Mouse (Mus musculus): Measurements from ENCODE around the gene Plac9a.
"Not testable (repeated sequence)": the region's sequence is repeated elsewhere in the genome, so short reads cannot be mapped to it uniquely, and the experiment has no call there.

Plac9a gene

DNA sequence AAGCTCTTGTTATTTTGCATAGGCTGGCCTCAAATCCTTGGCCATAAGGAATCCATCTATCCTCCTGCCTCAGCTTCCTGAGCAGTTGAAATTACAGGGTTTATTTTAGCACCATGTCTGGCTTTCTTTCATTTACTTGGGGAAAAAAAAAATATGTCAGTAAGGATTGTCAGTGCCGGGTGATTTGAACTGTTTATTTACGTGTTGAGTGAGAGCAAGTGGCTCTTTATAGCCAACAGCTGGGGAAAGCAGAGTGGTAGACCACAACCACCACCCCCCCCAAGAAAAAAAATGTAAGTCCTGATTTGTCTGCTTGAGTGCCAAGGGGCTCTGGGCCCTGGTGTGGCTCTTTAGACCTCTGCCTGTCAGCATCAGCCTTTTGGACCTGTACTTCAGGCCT, 39.2 kb downstream of the Plac9a start:
- DNase-seq = no peak

DNA sequence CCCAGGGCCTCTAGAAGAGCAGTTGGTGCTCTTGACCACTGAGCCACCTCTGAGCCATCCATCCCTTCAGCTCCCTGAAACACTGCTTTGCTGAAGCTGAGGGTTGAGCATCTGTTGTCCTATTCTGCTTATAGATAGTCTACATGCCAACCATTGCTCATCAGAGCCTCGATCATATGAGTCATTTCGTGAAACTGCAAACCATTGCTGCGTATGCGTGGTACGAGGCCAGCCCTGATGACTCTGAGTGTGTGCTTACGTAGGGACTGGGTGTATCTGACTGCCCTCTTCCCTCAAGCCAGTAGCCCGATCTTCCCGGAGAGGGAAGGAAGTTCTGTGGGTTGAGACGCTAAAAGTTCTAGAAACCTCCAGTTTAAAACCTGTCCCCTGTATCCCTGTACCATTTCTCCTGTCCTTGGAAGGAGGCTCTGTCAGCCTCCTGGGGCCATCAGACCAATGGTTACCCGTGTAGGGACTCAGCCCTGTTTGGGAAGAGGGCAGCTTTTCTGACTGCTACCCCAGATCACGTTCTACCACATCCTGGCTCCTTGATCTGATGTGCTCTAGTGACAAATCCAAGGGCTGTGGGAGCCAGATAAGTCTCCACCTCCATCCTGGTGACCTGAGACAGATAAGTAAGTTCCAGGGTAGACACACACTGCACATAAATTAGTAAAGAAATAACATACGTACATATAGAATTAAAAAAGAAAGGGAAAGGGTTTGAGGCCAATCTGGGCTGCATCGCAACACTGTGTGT, 40.9 kb downstream of the Plac9a start:
- DNase-seq = no peak

DNA sequence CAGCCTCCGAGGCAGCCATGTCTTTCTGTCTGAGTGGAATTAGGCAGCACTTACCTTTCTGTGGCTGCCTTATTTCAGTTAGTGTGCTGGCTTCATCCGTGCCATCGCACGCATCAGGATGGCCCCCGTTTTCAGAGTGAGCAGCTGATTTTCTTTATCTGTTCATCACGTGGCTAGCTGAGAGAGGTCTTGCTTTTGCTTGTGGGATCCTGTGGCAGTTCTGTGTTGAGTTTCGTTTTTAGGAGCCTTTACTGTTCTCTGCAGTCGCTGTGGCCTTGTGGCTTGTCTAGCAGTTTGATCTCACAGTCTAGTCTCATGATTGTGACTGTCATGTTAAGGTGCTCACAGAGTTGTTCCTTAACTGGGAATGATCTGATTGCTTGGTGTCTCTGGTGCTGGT, 45.0 kb downstream of the Plac9a start:
- DNase-seq = no peak

DNA sequence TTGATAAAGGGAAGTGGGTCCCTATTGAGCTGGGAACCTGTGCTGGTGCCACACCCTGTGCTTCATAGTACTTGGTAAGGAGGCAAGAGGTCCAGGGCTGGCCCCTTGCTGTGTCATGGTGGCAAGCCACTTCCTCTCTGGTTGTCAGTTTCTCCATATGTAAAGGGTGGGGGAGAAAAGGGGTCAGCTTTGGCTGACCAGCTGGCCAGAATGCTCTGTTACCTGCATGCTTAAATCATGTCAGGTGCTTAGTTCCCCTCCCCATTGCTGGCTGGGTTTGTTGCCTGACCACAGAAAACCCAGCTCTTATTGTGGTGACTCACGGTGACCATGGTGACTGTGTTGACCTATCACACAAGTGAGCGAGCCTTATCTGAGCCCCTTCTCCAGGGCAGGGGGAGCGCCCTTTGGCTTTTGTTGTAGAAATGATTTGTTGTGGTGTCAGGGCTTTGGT, 45.7 kb downstream of the Plac9a start:
- no peak for DNase-seq

DNA sequence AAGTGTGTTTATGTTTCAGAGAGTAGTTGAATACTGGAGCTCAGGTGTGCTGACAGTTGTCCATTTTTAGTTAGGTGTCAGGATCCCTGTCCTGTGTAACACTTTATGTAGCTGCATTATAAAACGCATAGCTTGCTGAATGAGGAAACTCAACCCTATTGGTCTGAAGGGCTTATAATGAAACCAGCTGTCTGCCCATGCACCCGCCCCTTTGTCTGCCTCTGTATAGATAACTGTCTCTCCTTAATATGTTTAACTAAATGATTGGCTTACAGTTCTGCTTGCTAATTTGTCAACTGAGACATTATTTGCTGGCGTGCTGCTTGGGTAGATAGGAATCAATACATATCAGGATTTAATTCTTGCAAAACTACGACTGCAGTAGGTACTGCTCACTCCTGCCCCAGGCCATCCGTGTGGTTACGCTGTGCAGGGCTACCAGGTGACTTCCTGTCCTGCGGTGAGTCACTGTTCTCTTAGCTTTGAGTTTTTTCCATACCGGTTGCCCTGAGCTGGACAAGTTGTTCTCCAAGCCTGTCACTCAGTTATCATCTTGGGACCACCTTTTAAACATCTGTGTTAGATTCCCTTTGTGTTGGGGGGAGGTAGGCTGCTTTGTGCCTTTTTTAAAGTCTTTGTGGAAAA, 47.5 kb downstream of the Plac9a start:
- DNase-seq = no peak

DNA sequence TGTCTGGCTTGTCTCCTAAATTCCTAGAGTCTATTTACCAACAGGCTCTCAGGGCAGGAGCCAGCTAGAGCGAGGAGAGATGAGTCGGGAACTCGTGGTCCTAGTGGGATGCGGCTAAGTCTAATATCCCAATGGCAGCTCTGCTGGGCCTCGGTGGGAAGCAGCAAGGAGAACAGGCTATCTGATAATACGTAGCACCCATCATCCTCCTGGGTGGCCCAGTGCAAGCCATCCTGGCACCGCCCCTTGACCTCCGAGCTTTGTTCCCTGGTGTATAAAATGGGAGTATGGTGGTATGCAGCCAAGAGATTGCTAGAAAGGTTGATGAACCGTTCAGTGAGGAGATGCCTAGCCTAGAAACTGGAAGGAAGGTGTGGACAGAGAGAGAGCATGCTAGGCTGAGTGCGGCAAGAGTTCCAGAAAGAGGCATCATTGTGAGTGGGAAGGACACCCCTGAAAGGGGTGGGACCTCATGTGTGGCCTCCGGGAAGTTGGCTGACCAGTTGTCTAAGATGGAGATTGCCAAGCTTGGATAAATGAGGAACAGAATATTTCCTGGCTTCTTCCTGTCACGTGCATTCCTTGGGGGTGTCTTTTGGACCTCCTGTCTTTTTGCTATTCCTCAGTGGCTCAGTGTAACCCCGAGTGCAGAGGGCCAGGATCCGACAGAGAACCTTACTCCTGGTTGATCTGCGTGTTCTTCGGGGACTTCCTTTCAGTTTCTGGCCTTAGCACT, 49.0 kb downstream of the Plac9a start:
- DNase-seq = no peak

DNA sequence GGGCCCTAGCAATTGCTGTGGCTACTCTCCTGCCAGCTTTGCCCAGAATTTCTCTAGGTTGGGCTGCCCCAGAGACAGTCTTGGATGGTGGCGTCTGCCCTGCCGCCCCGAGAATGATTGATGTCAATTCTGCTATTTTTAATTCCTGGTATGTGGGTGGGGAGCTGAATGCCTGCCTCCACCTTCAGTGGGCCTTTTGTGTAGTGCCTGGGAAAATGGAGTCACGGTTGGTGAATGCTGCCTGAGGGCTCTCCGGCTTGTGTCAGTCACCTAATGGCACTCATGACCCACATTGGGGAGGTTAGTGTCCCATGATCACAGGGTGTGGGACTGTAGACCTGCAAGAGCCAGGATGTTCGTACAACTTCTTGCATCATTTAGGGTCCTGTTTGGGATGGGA, 49.6 kb downstream of the Plac9a start:
- no peak for DNase-seq

DNA sequence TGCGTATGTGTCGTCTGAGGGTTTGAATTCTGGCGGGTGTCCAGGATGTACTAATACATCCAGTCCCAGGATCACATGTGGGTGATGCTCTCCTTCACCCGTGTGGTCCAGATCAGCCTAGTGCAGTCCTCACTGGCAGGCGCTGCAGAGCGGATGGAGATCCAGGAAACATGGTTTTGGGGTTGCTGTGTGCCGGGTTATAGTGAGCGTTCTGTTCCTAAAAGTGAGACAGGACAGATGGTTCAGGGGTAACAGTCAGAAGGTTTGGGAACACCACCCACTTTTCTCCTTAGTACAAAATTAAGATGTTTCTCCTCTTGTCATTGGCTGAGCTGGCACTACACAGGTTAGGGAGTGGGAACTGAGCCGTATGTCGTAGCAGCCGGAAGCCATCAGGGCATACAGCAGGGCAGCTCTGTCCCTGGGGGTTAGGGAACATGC, 50.8 kb downstream of the Plac9a start:
- DNase-seq = no peak

DNA sequence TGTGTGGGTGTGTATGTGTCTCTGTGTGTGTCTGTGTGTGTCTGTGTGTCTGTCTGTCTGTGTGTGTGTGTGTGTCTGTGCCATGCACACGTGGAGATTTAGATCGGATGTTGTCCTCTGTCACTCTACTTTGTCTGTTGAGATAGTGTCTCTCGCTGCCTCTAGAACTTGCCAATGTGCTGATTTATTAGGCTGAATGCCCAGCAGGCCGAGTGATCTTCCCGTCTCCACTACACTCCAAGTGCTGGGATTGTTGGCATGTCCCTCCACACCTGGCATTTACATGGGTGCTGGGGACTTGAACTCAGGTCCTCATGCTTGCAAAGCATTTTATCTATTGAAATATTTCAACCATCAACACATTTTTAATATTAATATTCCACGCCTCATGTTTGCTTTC, 51.7 kb downstream of the Plac9a start:
- no peak for DNase-seq

DNA sequence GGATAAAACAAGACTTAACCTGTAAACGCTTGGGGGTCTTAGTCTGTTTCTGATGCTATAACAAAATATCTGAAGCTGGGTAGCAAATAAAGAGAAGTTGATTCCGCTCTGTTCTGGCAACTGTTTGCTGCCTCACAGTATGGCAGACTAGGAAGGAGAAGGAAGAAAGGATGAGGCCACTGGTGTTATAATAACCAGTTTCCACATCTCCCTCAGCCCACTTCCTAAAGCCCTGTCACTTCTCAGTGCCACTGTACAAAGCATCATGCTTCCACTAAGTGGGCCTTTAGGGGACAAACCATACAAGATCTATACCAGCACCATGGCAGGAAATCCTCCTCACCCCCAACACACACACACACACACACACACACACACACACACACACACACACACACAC, 52.5 kb downstream of the Plac9a start:
- no peak for DNase-seq

DNA sequence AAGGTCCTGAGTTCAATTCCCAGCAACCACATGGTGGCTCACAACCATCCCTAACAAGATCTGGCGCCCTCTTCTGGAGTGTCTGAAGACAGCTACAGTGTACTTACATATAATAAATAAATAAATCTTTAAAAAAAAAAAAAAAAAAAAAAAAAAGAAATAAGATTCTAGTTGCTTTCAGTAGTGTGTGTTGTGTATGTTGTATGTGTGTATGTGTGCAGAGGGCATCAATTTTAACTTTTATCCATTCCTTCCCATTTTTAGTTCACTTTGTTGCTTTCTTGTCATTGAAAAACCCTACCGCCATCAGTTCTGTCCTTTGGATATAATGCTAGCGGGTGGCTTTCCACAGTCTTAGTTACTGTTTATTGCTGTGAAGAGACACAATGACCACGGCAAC, 54.2 kb downstream of the Plac9a start:
- DNase-seq = not testable (repeated sequence)

DNA sequence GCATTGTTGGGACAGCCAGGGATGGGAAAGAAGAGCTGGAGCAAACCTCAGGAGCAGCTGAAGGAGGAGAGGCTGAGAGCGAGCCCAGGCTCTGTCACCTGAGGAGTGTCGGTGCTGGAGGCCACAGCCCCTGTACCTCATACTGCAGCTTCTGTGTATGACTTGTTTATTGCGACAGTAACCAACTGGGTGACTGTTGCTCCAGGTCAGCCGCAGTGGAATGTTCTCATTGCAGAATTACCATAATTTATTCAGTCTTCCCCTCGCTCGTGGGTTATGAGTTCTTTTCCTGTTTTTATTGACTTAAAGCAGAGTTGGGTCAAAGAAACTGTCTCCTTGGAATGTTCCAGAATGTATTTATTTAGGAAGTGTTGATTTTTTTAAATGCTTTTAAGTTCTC, 54.7 kb downstream of the Plac9a start:
- DNase-seq = peak; percentile 77

DNA sequence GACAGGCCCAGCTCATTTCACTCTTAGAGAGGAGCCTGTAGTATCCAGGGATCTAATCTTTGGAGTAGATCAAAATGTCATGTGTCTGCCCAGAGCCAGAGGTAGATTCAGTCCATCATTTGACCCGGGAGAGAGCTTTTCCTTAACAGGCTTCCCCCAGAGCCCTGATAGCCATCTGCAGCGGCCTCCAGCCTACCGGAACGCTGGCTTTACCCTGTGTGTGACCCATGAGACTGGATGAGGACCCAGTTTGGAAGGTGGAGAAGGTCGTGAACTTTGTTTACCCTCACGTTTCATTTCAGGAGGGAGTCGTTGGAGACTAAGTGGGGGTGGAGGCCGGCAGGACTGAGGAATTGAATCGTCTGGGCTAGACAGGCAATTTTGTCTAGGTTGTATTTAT, 55.2 kb downstream of the Plac9a start:
- no peak for DNase-seq

DNA sequence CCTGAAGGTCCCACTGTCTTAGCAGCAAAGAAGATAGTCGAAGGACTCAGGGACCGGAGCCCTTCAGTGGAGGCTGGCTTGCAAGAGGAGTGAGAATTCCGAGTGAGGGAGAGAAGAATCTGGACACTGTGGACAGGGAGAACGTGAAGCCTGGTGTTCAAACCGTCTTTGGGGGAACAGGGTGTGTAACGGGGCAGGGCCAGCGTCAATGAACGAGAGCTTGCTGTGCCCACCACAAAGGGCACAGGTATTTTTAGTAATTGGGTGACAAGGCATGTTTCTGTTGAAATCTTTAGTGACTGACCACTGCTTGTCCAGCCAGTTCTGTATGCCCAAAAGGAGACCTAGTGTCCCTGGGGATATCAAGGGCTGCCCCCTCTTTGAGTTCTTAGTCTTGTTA, 56.4 kb downstream of the Plac9a start:
- DNase-seq = no peak

DNA sequence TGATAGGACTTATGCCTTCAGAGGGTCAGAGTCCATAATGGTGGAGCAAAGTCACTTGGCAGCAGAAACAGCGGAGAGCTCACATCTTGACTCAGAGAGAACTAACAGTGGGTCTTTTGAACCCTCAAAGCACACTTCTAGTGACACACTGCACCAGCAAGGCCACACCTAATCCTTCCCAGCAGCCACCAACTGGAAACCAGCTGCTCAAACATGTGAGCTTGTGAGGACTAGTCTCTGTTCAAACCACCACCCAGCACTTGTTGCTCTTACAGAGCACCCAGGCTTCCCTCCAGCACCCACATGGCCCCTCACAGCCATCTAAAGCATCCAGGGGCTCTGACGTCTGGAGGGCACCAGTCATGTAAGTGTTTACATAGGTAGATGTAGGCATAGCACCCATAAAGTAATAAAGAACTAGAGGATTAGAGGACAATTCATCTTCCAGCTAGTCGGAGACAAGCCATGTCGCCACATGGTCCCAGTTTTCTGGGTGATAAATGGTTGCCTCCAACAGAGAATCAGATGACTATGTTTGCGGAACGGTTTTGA, 57.0 kb downstream of the Plac9a start:
- no peak for DNase-seq

DNA sequence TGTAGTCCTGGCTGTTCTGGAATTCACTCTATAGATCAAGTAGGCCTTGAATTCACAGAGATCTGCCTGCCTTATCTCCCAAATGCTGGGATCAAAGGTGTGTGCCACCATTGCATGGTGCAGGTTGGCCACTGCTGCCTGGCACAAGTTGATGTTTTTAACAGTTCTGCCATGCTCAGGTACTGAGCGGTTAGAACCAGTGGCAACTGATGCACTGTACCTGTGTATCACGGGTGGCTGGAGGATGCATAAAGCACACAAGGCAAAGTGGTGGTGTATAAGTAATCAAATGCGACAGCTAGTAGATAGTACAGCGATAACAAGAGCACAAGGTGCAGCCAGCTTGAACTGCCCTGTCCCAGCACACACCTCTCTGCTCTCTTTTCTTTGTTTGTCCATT, 58.5 kb downstream of the Plac9a start:
- no peak for DNase-seq

DNA sequence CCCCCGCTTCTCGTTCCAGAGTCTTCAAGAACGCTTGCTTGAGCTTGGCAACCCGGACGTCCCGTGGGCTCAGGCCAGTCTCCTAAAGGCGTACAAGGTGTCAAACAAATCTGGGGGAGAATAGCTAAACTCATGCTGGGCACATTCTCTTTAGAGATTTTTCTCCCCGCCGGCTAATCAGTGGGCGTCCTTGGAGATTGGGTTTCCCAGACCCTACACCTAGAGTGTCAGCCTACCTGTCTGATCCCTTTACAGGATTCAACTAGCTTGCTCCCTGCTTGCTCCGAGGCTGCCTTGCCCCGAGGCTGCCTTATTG, 60.3 kb downstream of the Plac9a start:
- DNase-seq = no peak

DNA sequence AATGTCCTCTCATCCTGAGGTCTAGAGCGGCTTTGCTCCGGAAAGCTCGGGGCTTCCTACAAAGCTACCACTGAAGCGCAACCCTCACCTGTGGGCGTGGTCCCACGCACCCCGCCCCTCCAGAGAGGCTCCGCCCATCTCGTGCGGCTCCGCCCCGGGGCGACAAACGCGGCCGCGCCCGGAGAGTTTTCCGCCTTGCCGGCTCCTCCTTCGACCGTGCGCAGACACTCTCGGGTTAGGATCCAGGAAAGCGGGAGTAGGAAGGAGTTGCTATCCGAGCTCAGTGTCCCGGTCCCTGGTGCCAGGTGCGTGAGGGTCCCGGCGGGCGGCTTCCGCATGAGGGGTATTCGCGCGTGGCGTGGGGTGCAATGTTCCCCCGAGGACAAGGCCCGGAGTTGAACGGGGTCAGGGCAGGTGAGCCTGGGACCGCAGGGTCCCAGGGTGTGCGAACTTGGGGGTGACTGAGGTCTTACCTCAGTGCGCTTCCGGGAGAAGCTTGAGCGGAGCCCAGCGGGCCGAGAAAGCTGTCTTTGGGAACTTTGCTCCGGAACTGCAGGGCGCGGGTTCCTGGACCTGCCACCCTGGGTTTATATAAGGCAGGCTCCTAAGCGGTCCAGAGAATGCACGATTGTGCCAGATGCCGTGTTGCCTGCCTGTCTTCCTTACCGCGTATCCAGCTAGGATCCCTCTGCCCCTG, 60.8 kb downstream of the Plac9a start, which contains the start of gene Anxa11:
Gene Anxa11, plus strand, starts transcription at position 166 of the 697 bp plus-strand sequence.
- DNase-seq = peak; percentile 94

DNA sequence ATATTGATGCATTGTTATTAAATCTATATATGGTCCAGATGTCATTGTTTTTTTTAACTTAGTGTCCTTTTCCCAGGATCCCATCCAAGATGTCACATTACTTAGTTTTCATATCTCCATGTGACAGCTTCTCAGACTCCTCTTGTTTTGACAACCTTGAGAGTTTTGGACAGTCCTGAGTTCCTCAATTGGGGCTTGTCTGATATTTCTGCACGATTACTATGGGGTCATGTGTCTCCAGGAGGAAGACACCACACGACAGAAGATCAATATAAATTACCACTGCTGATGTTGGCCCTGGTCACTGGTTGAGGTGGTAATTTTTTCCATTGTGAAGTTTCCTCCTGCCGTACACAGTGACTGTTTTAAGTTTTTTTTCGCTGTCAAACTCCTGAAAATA, 61.3 kb downstream of the Plac9a start:
- DNase-seq = no peak

DNA sequence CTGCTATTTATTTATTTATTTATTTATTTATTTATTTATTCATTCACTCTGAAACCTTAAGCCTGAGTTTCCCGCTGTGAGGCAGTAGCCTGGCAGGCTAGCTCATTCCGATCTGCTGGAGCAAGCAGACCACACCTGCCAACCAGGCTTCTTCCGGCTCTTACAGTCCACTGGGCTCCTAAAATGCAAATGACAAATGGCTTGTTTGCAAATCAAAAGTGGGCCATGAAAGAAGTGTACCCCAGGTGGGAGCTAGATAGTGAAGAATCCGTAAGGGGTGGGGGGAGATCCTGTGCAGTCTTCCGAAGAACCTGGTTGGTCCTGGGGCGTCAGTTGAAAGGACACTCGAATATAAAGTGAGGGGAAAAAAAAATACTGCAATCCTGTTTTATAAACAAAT, 61.9 kb downstream of the Plac9a start:
- no peak for DNase-seq

DNA sequence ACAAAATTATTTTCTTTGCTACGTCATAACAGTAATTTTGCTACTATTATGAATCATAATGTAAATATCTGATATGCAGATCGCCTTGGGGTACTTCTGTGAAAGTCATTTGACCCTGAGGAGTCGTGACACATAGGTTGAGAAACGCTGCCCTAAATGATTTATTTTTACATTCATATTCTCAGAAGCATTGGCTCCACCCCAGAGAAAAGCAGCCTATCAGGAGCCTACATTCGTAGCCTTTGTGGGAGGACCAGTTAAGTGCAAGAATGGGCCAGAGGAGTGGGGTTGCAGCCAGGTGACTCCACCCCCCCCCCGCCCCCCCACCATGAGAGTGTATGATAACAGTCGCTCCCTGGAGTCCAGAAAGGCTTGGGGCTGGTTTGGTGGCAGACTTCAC, 63.1 kb downstream of the Plac9a start:
- no peak for DNase-seq

DNA sequence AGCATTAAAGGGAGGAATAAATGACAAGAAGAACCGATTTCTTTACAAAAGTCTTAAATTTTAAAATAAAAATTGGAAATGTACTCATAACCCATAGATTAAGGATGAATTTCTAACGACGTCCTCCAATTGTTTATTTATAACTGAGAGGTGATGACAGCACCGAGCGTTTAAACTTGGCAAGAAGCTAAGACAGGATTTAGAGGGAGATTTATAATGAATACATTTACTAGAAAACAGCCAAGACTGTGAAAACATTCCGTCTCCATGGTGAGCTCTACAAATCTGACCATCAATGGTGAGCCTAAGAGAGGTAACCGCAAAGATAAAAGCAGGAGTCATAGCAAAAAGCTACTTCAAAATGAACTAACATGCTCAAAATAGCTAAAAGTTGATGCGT, 64.5 kb downstream of the Plac9a start:
- DNase-seq = no peak
